Mouse (Mus musculus) erythroblast, embryonic 14.5 days (primary cell): ENCODE data around the gene Tmem109. TPM values are rescaled to one million over a fixed set of nuclear protein-coding genes. Genes with fewer than 3 reads are reported as not detected.

ENCODE experiments used
- H3K27me3 ChIP-seq: 2 replicates; pipeline ENCODE4 v1.6.1; 2012; ENCODE audit warnings: inconsistent platforms; ENCODE audit not compliant: control insufficient read depth
- H3K36me3 ChIP-seq: 2 replicates; pipeline ENCODE4 v1.6.1; 2012; ENCODE audit warnings: mild to moderate bottlenecking, inconsistent platforms; ENCODE audit not compliant: control insufficient read depth
- H3K4me1 ChIP-seq: 2 replicates; pipeline ENCODE4 v1.6.1; 2012; ENCODE audit warnings: inconsistent platforms; ENCODE audit not compliant: control insufficient read depth
- H3K4me3 ChIP-seq: replicated peaks from 2 replicates; pipeline ENCODE3; 2012; ENCODE audit warnings: moderate library complexity, mild to moderate bottlenecking, inconsistent platforms
- H3K9me3 ChIP-seq: 2 replicates; pipeline ENCODE4 v1.6.1; 2012; ENCODE audit warnings: low read length, inconsistent platforms, mixed read lengths; ENCODE audit not compliant: control insufficient read depth
- GATA1 ChIP-seq: IDR thresholded peaks from 2 replicates; pipeline ENCODE4 v1.6.1; 2012; ENCODE audit warnings: low read length, inconsistent platforms, mixed read lengths
- TAL1 ChIP-seq: IDR thresholded peaks from 3 replicates; pipeline ENCODE4 v1.6.1; 2012; ENCODE audit warnings: low read length, inconsistent platforms, mixed read lengths
- polyA plus RNA-seq: library from polyadenylated mRNA; stranded (reverse); fragments of >175 nt; gene quantifications from 2 replicates; pipeline ENCODE4 v1.2.3, GENCODE M21; 2012

Tmem109 gene
- polyA plus RNA-seq, 1 experiment: 1.3 TPM

DNA sequence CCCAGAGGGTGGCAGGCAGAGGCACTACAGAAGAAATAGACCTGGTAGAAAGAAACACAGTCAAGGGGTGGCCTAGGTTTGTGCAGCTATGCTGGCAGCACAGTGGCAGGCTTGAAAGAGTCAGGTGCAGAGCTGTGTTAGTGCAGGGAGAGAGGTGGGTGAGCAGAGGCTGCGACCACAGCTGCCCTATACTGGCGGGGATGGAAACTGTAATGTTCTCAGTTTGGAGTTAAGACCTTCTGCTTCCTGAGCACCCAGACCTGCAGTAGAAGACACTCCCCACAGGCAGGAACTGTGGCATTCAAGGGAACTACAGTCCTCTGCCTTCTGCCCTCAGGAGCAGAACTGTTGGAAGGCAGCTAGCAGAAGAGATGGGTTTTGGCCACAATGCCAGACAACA is 33.1 kb upstream of the Tmem109 start:
- no peaks in the 10 kb centered on the region for H3K36me3 ChIP-seq
- H3K9me3 ChIP-seq: no peaks in the 10 kb centered on the region
- no peak for TF ChIP-seq TAL1
- TF ChIP-seq GATA1: no peak
- H3K4me3 ChIP-seq: no peak overlapping the region
- peaks cover 7% of the 10 kb centered on the region for H3K27me3 ChIP-seq
- H3K4me1 ChIP-seq: peaks cover 6% of the 10 kb centered on the region

DNA sequence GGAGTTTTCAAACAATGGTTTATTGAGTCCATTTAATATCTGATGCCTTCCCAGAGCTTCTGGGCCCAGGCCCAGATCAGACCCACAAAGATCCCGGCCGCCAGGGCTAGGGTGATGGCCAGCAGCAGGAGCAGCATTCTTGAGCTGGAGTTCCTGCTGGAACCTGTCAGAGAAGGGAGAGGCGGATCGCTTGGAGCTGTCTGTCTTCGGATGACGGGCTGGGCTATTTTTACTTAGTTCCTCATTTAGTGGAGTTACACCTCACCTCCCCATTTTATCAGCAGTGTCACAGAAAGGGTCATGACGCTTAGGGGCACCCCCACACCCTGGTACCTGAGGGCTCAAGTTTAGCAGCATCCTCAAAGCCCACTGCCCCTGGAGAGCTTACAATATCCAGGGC is 32.5 kb upstream of the Tmem109 start:
- no peaks in the 10 kb centered on the region for H3K36me3 ChIP-seq
- no peaks in the 10 kb centered on the region for H3K9me3 ChIP-seq
- peaks cover 7% of the 10 kb centered on the region for H3K27me3 ChIP-seq
- peaks cover 6% of the 10 kb centered on the region for H3K4me1 ChIP-seq
- TF ChIP-seq TAL1 (no peak), GATA1 (no peak)
- H3K4me3 ChIP-seq: no peak overlapping the region

DNA sequence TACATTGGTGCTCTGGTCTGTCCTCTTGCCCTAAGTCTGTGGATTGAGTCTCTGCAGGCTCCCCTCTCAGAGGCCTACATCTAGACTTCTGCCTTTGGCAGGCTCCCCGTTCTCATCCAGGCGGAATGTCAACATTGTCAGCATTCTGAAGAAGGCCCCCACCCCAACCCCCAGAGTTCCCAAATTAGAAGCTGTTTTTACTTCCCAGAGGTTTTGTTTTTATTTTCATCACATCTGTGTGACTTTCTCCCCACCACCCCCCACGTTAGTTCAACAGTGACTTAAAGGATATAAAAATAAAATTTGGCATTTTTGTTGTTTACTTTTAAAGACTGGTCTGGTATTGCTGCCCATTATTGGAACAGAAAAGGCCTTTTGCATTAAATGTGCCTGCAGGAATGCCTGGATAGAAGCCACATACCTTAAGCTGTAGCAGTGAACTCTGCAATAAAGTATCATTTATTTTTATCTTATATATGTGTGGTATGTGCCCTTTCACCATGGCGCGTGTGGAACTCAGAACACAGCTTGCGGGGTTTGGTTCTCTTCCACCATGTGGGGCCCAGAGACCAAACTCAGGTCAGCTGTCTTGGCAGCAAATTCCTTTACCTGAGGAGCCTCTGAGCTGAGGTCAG is 27.4 kb upstream of the Tmem109 start:
- H3K4me3 ChIP-seq: no peak overlapping the region
- no peak for TF ChIP-seq GATA1
- TF ChIP-seq TAL1: no peak
- H3K27me3 ChIP-seq: no peaks in the 10 kb centered on the region
- no peaks in the 10 kb centered on the region for H3K9me3 ChIP-seq
- no peaks in the 10 kb centered on the region for H3K4me1 ChIP-seq
- H3K36me3 ChIP-seq: peaks cover 41% of the 10 kb centered on the region

DNA sequence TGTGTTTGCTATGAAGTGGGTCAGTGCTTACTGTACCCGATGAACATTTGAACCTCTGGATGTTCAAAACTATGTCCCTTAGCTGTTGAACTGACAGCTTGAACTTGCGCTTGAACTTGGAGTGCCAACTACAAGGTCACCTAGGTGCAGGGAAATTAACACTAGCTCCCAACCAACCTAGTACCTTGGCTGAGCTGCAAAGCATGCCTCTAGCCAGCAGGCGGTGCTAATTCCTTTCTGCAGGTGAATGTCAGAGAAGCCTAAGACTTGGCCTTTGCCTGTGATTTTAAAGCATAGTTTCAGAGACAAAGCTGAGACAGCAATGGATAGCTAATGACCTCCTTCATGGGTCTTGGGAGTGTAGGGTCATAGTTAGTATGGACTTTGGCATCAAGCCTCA is 26.1 kb upstream of the Tmem109 start:
- TF ChIP-seq GATA1 (no peak), TAL1 (no peak)
- no peaks in the 10 kb centered on the region for H3K27me3 ChIP-seq
- no peaks in the 10 kb centered on the region for H3K4me1 ChIP-seq
- peaks cover 54% of the 10 kb centered on the region for H3K36me3 ChIP-seq
- no peak overlapping the region for H3K4me3 ChIP-seq
- no peaks in the 10 kb centered on the region for H3K9me3 ChIP-seq

DNA sequence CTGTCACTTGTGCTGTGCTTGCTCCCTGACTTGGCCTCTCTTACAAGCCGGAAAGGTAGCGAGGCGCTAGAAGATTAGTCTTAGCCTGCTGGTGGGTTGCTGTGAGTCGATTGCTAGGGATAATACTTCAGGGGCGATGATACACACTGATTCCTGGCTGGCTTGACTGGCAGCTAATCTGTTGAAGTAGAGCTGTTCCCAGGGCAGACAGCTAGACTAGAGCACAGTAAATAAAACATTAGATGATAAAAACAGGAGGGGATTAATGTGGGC is 23.9 kb upstream of the Tmem109 start:
- H3K27me3 ChIP-seq: no peaks in the 10 kb centered on the region
- no peaks in the 10 kb centered on the region for H3K9me3 ChIP-seq
- TF ChIP-seq GATA1 (no peak), TAL1 (no peak)
- no peaks in the 10 kb centered on the region for H3K4me1 ChIP-seq
- H3K36me3 ChIP-seq: peaks cover 77% of the 10 kb centered on the region
- no peak overlapping the region for H3K4me3 ChIP-seq

DNA sequence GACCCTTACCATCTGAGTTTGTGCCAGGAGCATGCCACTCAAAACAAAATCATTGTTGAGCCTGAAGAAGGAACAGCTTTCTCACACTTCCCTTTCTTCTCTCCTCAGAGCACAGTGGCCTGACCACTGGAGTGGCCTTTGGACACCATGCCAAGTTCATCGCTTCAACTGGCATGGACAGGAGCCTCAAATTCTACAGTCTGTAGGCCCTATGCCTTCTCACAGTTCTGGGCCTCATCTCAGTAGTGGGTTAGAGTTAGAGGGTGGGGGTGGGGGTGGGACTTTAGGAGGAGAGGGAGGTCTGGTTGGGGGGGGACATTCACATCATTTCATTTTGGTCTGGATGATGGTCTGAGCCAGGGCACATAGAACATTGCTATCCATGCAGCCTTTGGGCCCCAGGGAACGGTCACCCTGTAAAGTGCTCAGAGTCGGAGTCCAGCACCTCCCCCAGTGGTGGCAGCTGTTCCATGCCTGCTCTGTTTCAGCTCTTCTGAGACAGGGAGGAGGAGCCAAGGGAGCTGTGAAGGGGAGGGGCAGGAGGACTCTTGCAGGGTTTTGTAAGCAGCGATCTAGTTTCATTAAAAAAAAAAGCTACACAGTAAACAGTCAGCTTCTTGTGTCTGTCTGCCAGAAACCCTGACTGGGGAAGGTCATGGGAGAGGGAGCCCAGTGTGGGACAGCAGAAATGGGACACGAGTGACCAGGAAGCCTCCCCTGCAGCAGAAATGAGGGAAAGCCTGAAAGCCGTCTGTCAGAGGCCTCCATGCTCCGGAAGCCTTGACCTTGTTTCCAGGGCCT is 23.3 kb upstream of the Tmem109 start:
- Histone ChIP-seq H3K4me1 (no peaks in the 10 kb centered on the region), H3K4me3 (no peak overlapping the region), H3K36me3 (peaks cover 82% of the 10 kb centered on the region), H3K27me3 (no peaks in the 10 kb centered on the region), H3K9me3 (no peaks in the 10 kb centered on the region)
- TF ChIP-seq GATA1: no peak

DNA sequence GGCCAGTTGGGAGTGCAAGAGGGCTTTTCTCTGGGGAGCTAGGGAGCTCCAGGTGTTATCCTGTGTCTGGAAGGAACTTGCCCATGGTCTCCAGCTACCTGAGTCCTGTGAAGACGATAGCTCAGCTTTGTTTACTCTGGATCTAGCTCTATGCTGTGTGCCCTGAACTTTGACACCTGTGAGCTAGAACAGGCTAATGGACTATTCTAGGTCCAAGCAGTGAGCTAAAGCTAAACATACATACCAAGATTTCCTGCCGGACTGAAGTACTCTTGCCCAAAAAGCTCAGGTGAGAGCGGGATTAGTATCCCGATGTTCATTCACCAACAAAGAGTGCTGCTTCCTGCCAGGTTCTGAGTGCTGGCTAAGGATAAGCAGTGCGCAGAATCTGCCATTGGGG is 22.7 kb upstream of the Tmem109 start:
- Histone ChIP-seq H3K36me3 (peaks cover 88% of the 10 kb centered on the region), H3K27me3 (no peaks in the 10 kb centered on the region), H3K4me1 (no peaks in the 10 kb centered on the region), H3K9me3 (no peaks in the 10 kb centered on the region), H3K4me3 (no peak overlapping the region)
- TF ChIP-seq GATA1 (no peak), TAL1 (no peak)

DNA sequence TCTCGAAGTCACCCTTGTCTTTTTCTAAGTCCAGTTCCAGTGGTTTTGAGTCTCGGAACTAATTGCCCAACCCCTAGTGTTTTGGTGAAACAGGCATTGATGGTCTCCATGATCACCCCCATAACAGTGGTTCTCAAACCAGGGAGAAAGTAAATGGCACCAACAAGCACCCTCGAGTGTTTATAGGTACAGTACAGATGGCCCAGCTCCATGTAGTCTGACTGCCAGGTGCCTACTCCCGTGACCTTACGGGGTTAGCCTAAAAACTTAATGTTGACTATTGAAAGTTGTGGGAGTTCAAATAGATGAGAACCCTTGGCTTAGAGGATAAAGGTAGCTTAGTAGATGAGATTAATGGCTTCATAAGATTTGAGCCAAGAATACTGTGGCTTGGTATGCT is 19.2 kb upstream of the Tmem109 start:
- H3K36me3 ChIP-seq: peaks cover 90% of the 10 kb centered on the region
- no peaks in the 10 kb centered on the region for H3K9me3 ChIP-seq
- H3K27me3 ChIP-seq: no peaks in the 10 kb centered on the region
- peaks cover 14% of the 10 kb centered on the region for H3K4me1 ChIP-seq
- no peak overlapping the region for H3K4me3 ChIP-seq
- no peak for TF ChIP-seq TAL1
- no peak for TF ChIP-seq GATA1

DNA sequence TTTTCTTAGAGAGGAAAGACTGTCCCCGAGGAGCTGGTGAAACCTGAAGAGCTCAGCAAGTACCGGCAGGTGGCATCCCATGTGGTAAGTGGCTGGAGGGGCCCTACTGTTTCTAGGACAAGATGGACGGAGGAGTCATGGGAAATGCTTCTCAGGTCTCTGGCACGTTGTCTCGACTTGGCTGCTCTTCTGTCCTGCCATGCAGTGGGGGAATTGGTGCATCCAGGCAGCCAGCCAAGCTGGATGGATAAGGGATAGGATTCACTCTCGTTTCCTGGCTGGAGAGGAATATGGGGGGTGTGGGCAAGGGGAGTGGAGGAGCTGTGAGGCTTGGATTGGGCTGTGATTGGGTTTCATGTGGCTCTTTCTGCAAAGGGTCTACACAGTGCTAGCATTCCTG is 18.5 kb upstream of the Tmem109 start:
- TF ChIP-seq GATA1: no peak
- Histone ChIP-seq H3K27me3 (no peaks in the 10 kb centered on the region), H3K36me3 (peaks cover 83% of the 10 kb centered on the region), H3K4me1 (peaks cover 21% of the 10 kb centered on the region), H3K4me3 (no peak overlapping the region), H3K9me3 (no peaks in the 10 kb centered on the region)

DNA sequence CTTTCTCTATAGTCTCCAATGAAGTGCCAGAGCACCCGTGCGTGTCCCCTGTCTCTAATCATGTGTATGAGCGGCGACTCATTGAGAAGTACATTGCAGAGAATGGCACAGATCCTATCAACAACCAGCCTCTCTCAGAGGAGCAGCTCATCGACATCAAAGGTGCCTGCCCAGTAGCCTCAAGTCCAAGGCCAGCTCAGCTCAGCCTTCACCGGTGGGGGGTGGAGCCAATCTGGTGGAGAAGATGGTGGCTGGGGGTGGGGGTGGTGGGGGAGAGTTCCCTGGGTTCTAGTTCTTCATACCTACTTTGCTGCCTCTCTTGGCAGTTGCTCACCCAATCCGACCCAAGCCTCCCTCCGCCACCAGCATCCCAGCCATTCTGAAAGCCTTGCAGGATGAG is 15.7 kb upstream of the Tmem109 start:
- TF ChIP-seq TAL1 (no peak), GATA1 (no peak)
- Histone ChIP-seq H3K27me3 (no peaks in the 10 kb centered on the region), H3K4me3 (no peak overlapping the region)

More for the DNA sequence above, 15.7 kb upstream of the Tmem109 start:
- Histone ChIP-seq H3K36me3 (peaks cover 55% of the 10 kb centered on the region), H3K9me3 (no peaks in the 10 kb centered on the region), H3K4me1 (peaks cover 32% of the 10 kb centered on the region)
